Mouse (Mus musculus) limb, embryonic 14.5 days (tissue): Measurements from ENCODE around the gene A830018L16Rik. TPM values are rescaled to one million over a fixed set of nuclear protein-coding genes. Genes with fewer than 3 reads are reported as not detected.

Experiments
- ATAC-seq: fragments of 200-750 bp; cut with Nextera tagmentation; 2 replicates; pipeline ENCODE4 v1.8.0; 2017; ENCODE audit warnings: low read depth, moderate number of reproducible peaks, moderate TSS enrichment; ENCODE audit not compliant: low FRiP score
- DNase-seq: peaks from one replicate; pipeline ENCODE4 v3.0.0-alpha.2; 2015; ENCODE audit warnings: low spot score
- H3K27ac ChIP-seq: fragments of 300-500 bp; sonication (generic); replicated peaks from 2 replicates; pipeline ENCODE4 v1.5.1; 2014; ENCODE audit warnings: low read depth, mild to moderate bottlenecking, low read length, moderate library complexity, mixed read lengths
- H3K27me3 ChIP-seq: fragments of 300-500 bp; sonication (generic); 2 replicates; pipeline ENCODE4 v1.6.1; 2014; ENCODE audit warnings: low read length, mixed read lengths; ENCODE audit not compliant: control insufficient read depth, insufficient read depth
- H3K36me3 ChIP-seq: fragments of 300-500 bp; sonication (generic); 2 replicates; pipeline ENCODE4 v1.6.1; 2014; ENCODE audit warnings: mild to moderate bottlenecking, low read length, moderate library complexity, mixed read lengths; ENCODE audit not compliant: control insufficient read depth, insufficient read depth
- H3K4me1 ChIP-seq: fragments of 300-500 bp; sonication (generic); 2 replicates; pipeline ENCODE4 v1.6.1; 2014; ENCODE audit warnings: antibody characterized with exemption, low read length, mixed read lengths; ENCODE audit not compliant: control insufficient read depth, insufficient read depth
- H3K4me2 ChIP-seq: fragments of 300-500 bp; sonication (generic); replicated peaks from 2 replicates; pipeline ENCODE4 v1.6.1; 2014; ENCODE audit warnings: low read depth, mild to moderate bottlenecking, low read length, moderate library complexity; ENCODE audit not compliant: severe bottlenecking
- H3K4me3 ChIP-seq: fragments of 300-500 bp; sonication (generic); replicated peaks from 2 replicates; pipeline ENCODE4 v1.5.1; 2014; ENCODE audit warnings: low read length
- H3K9ac ChIP-seq: fragments of 300-500 bp; sonication (generic); 2 replicates; pipeline ENCODE4 v1.6.1; 2014; ENCODE audit warnings: mild to moderate bottlenecking, low read depth, low read length, moderate library complexity; ENCODE audit not compliant: severe bottlenecking
- H3K9me3 ChIP-seq: fragments of 300-500 bp; sonication (generic); 2 replicates; pipeline ENCODE4 v1.6.1; 2016; ENCODE audit warnings: low read length; ENCODE audit not compliant: control insufficient read depth
- POLR2A ChIP-seq: fragments of 200-500 bp; IDR thresholded peaks from 2 replicates; pipeline ENCODE4 v1.8.0; 2012; ENCODE audit warnings: inconsistent platforms, mild to moderate bottlenecking, moderate library complexity, borderline replicate concordance; ENCODE audit not compliant: insufficient read depth, insufficient read length; ENCODE audit errors: extremely low read depth
- WGBS: fragments of 180-500 bp; shearing (Covaris S2); extraction: QIAGEN DNeasy Blood & Tissue Kit; methylation state at CpG from one replicate; pipeline ENCODE4 v1.1.7; 2014; 5-methylcytosine and 5-hydroxymethylcytosine counted together
- polyA plus RNA-seq, 2 experiments: library from polyadenylated mRNA; depleted of rRNA in 1 of 2; stranded (reverse) in 1 of 2; unstranded in 1 of 2; fragments of >200 nt; fragmentation: Nextera tagmentation in 1 of 2; extraction: Ambion mirVana in 1 of 2; gene quantifications; 2 replicates each; pipeline versions ENCODE4 v1.2.1 to v1.2.3; 2012 to 2014

A830018L16Rik gene
- polyA plus RNA-seq, 2 experiments: 1.9 to 2.9 TPM

DNA sequence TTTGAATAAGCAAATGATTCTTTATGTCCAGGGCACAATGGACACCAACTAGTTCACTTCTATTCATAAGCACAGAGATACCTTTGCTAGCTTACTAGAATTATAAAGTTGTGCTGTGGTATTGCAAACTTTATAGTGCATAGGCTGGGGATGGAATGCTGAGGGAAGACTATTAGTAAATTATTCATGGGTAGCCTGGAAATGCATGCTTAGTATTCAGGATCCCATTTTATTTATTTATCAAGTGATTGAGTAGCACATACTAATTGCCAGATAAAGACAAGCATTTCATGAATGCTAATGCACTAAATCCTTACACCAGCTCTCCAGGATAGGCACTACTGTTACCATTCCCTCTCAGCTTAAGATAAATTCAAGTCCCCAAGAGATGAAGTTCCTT lies 8.4 kb upstream of the A830018L16Rik start:
- TF ChIP-seq POLR2A: no peak
- H3K36me3 ChIP-seq: no peaks in the 10 kb centered on the region
- H3K4me3 ChIP-seq: no peak overlapping the region
- DNase-seq (no peak), ATAC-seq (no peak)
- no peaks in the 10 kb centered on the region for H3K4me1 ChIP-seq
- H3K4me2 ChIP-seq: no peak overlapping the region
- H3K27me3 ChIP-seq: no peaks in the 10 kb centered on the region
- no peak overlapping the region for H3K9ac ChIP-seq
- no peak overlapping the region for H3K27ac ChIP-seq
- H3K9me3 ChIP-seq: no peaks in the 10 kb centered on the region

DNA sequence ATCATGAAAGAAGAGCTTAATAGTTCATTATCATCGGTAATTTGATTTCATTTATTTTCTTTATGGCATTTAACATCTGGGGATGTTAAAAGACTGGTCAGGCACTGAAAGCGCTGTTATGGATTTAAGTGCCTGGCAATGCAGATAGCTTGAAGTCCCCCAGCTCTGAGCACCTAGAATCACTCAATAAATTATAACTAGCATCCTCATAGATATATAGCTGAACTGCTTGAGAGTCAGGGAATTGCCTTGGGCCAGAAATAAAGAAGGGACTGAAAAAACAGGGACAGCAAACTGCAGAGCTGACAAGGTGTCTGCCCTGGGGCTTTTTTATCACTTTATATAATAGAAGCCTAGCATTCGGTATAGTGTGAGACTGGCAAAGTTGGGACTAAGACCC lies 7.9 kb upstream of the A830018L16Rik start:
- H3K27ac ChIP-seq: no peak overlapping the region
- no peak for DNase-seq
- no peak for ATAC-seq
- H3K4me1 ChIP-seq: no peaks in the 10 kb centered on the region
- TF ChIP-seq POLR2A: no peak
- WGBS: 71% methylated on average over 3 of the region's 3 CpGs
- no peaks in the 10 kb centered on the region for H3K36me3 ChIP-seq
- no peak overlapping the region for H3K9ac ChIP-seq
- no peak overlapping the region for H3K4me3 ChIP-seq
- no peak overlapping the region for H3K4me2 ChIP-seq
- H3K9me3 ChIP-seq: no peaks in the 10 kb centered on the region
- no peaks in the 10 kb centered on the region for H3K27me3 ChIP-seq

DNA sequence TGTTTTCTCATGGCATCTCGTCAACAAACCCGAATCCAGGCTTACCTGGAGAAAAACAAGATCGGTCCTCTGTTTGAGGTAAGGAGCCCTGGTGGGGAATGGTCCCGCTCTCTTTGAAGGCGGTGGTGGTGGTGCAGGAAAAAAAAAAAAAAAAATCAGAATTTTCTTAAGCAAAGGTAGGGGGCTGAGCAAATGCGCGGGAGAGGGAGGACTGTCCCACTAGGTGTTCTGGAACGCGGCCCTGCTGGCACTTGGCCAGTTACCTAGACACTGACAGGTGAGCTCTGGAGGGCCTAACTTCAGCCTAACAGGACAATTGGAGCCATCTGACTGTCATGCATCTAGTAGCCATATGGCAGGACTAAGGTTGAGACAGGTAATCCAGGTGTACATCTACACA lies 655 bp downstream of the A830018L16Rik start:
- no peak for TF ChIP-seq POLR2A
- Histone ChIP-seq H3K27me3 (peaks cover 12% of the 10 kb centered on the region), H3K9ac (peak overlapping the region; percentile 61), H3K4me3 (peak overlapping the region; percentile 55), H3K4me1 (no peaks in the 10 kb centered on the region), H3K27ac (no peak overlapping the region), H3K9me3 (no peaks in the 10 kb centered on the region), H3K4me2 (peak overlapping the region; percentile 88), H3K36me3 (no peaks in the 10 kb centered on the region)
- DNase-seq: peak; percentile 11
- under 1% methylated on average over 9 of the region's 9 CpGs for whole genome bisulfite sequencing
- no peak for ATAC-seq

- no peaks in the 10 kb centered on the region for H3K36me3 ChIP-seq
- DNase-seq (no peak), ATAC-seq (no peak)
- TF ChIP-seq POLR2A: no peak
- H3K9ac ChIP-seq: no peak overlapping the region
- no peaks in the 10 kb centered on the region for H3K27me3 ChIP-seq
- no peak overlapping the region for H3K27ac ChIP-seq
- H3K4me2 ChIP-seq: no peak overlapping the region
- H3K4me1 ChIP-seq: no peaks in the 10 kb centered on the region
- no peaks in the 10 kb centered on the region for H3K9me3 ChIP-seq
- H3K4me3 ChIP-seq: no peak overlapping the region
- 77% methylated on average over 1 of the region's 1 CpGs for WGBS
Observed at GRCm38 (mm10) chr1:11427310-11427709, 13.4 kb downstream of the A830018L16Rik start.

DNA sequence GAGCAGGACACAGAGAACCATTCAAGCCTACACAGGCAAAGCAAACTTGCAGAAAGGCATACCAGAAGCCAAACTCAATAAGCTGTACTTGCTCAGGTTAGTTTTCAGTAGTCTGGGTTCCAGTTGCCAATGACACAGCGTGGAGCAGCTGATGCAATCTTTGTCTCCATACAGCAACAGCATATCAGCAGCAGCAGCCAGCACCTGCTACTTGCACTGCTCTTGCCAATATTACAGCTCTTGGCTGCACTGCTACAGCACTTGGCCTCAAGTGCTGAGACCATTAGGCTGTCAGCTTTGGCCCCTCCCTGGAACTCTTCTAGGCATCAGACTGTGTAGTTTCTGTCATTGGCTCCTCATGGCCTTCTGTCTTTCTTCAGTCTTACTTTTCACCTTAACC lies 44.4 kb downstream of the A830018L16Rik start:
- Histone ChIP-seq H3K9me3 (no peaks in the 10 kb centered on the region), H3K9ac (no peak overlapping the region), H3K27me3 (no peaks in the 10 kb centered on the region), H3K27ac (no peak overlapping the region), H3K4me2 (no peak overlapping the region), H3K4me1 (no peaks in the 10 kb centered on the region), H3K4me3 (no peak overlapping the region), H3K36me3 (no peaks in the 10 kb centered on the region)
- no peak for TF ChIP-seq POLR2A
- DNase-seq (peak; percentile 3), ATAC-seq (no peak)
- 81% methylated on average over 1 of the region's 1 CpGs for WGBS

DNA sequence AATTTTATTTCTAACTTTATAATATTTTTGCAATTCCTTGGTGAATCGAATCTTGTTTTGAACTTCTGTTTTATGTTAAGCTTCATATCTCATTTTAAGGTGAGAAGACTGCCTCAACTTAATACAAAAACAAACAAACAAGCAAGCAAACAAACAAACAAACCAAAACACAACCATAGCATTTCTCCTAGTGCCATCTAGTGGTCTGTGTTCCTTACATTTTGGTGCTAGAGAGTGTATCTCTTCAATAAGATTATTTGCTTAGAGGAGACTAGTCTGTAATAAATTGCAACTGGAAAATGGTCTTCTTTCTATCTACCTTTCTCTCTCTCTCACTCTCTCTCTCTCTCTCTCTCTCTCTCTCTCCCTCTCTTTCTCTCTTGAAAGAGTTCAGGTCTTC lies 52.4 kb downstream of the A830018L16Rik start:
- H3K9ac ChIP-seq: no peak overlapping the region
- ATAC-seq (no peak), DNase-seq (no peak)
- no peak overlapping the region for H3K27ac ChIP-seq
- H3K27me3 ChIP-seq: no peaks in the 10 kb centered on the region
- 61% methylated on average over 1 of the region's 1 CpGs for WGBS
- H3K36me3 ChIP-seq: no peaks in the 10 kb centered on the region
- no peak overlapping the region for H3K4me3 ChIP-seq
- no peak for TF ChIP-seq POLR2A
- no peak overlapping the region for H3K4me2 ChIP-seq
- no peaks in the 10 kb centered on the region for H3K4me1 ChIP-seq
- H3K9me3 ChIP-seq: no peaks in the 10 kb centered on the region
